Mouse (Mus musculus): ENCODE results near the gene Tspan15. TPM values are rescaled to one million over a fixed set of nuclear protein-coding genes. Genes with fewer than 3 reads are reported as not detected.

Tspan15 gene
- total and polyA plus RNA-seq, 2 experiments, result 4.1 to 8.6 TPM

DNA sequence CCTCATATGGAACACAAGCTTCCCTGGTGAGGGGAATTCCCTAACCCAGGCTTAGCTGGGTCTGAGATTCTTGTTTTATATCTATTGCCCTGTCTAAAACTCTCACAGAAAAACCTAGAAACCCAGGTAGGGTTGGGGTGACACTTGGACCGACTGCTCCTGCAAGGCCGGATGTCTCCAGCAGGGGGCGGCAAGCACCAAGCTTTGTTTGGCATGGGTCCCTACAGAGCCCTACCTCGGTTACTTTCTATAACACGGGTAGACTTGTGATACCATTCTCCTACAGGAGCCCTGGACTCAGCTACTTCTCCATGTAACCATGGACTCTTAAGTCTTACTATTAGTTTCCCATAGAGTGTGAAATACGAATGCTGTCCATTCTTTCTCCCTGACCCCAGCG, 44.2 kb downstream of the Tspan15 start:
- TF ChIP-seq CTCF (IDR thresholded peaks at IDR 0.05; ENCODE audit: low read depth, low read length) (peak; percentile 95), POLR2A (IDR thresholded peaks at IDR 0.05; ENCODE audit: extremely low read depth, insufficient read depth, low read length) (no peak)
- no peaks in the 10 kb centered on the region for H3K36me3 ChIP-seq (ENCODE audit: control insufficient read depth, insufficient read depth, low read length)
- no peaks in the 10 kb centered on the region for H3K4me1 ChIP-seq (ENCODE audit: control insufficient read depth, insufficient read depth, low read length)
- H3K27me3 ChIP-seq (ENCODE audit: control insufficient read depth, insufficient read depth, low read length), result no peaks in the 10 kb centered on the region
- no peak overlapping the region for H3K9ac ChIP-seq (ENCODE audit: low read depth, low read length)
- peak; percentile 18 for DNase-seq (ENCODE audit: extremely low read depth, low read depth, low spot score)
- no peak overlapping the region for H3K27ac ChIP-seq (replicated peaks; ENCODE audit: insufficient read depth, low read depth, low read length)
- H3K79me2 ChIP-seq (ENCODE audit: control insufficient read depth, insufficient read depth, low read length), result no peaks in the 10 kb centered on the region
- WGBS, result 23% methylated on average over 7 of the region's 7 CpGs
- H3K4me3 ChIP-seq (ENCODE audit: insufficient read depth, low read depth, low read length), result no peak overlapping the region

DNA sequence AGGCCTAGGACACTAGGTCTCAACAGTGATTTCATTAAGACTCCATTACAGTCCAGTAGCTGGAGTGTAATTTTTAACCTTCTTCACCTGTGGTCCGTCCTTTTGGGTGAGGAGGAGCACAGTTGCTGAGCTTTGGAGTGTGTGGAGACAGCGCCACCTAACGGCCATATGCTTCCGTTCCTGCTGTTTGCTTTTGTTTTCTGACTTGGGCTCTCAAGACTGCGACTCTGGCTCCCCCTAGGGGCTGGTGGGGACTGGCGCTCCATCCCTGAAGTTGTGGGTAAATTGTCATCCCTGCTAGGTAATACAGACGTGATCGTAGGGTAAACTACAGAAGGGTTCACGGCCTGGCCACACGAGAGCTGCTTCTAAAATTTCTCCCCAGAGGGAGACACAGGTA, 48.0 kb downstream of the Tspan15 start:
- no peaks in the 10 kb centered on the region for H3K36me3 ChIP-seq (ENCODE audit: control insufficient read depth, insufficient read depth, low read length)
- peak; percentile 80 for DNase-seq (ENCODE audit: extremely low read depth, low read depth, low spot score)
- H3K9ac ChIP-seq (ENCODE audit: low read depth, low read length), result no peak overlapping the region
- no peak for TF ChIP-seq POLR2A (IDR thresholded peaks at IDR 0.05; ENCODE audit: extremely low read depth, insufficient read depth, low read length)
- TF ChIP-seq CTCF (IDR thresholded peaks at IDR 0.05; ENCODE audit: low read depth, low read length), result peak; percentile 100
- no peak overlapping the region for H3K4me3 ChIP-seq (ENCODE audit: insufficient read depth, low read depth, low read length)
- H3K4me1 ChIP-seq (ENCODE audit: control insufficient read depth, insufficient read depth, low read length), result no peaks in the 10 kb centered on the region
- 0 out of 2 replicates have a peak, but pooled peaks cover 3% of the 10 kb centered on the region for H3K27me3 ChIP-seq (ENCODE audit: control insufficient read depth, insufficient read depth, low read length)
- no peak overlapping the region for H3K27ac ChIP-seq (replicated peaks; ENCODE audit: insufficient read depth, low read depth, low read length)
- H3K79me2 ChIP-seq (ENCODE audit: control insufficient read depth, insufficient read depth, low read length), result no peaks in the 10 kb centered on the region
- 3% methylated on average over 10 of the region's 10 CpGs for WGBS

GRCm38 (mm10) chr10:62182471-62183014, 48.5 kb downstream of the Tspan15 start:
- DNase-seq (ENCODE audit: extremely low read depth, low read depth, low spot score), result no peak
- H3K79me2 ChIP-seq (ENCODE audit: control insufficient read depth, insufficient read depth, low read length), result no peaks in the 10 kb centered on the region
- WGBS, result 73% methylated on average over 6 of the region's 6 CpGs
- no peak overlapping the region for H3K9ac ChIP-seq (ENCODE audit: low read depth, low read length)
- 0 out of 2 replicates have a peak, but pooled peaks cover 3% of the 10 kb centered on the region for H3K27me3 ChIP-seq (ENCODE audit: control insufficient read depth, insufficient read depth, low read length)
- no peak overlapping the region for H3K27ac ChIP-seq (replicated peaks; ENCODE audit: insufficient read depth, low read depth, low read length)
- H3K4me3 ChIP-seq (ENCODE audit: insufficient read depth, low read depth, low read length), result no peak overlapping the region
- TF ChIP-seq POLR2A (IDR thresholded peaks at IDR 0.05; ENCODE audit: extremely low read depth, insufficient read depth, low read length) (no peak), CTCF (IDR thresholded peaks at IDR 0.05; ENCODE audit: low read depth, low read length) (no peak)
- H3K4me1 ChIP-seq (ENCODE audit: control insufficient read depth, insufficient read depth, low read length), result no peaks in the 10 kb centered on the region
- H3K36me3 ChIP-seq (ENCODE audit: control insufficient read depth, insufficient read depth, low read length), result no peaks in the 10 kb centered on the region

- TF ChIP-seq POLR2A (IDR thresholded peaks at IDR 0.05; ENCODE audit: extremely low read depth, insufficient read depth, low read length) (no peak), CTCF (IDR thresholded peaks at IDR 0.05; ENCODE audit: low read depth, low read length) (no peak)
- Histone ChIP-seq H3K4me1 (ENCODE audit: control insufficient read depth, insufficient read depth, low read length) (no peaks in the 10 kb centered on the region), H3K9ac (ENCODE audit: low read depth, low read length) (no peak overlapping the region), H3K27me3 (ENCODE audit: control insufficient read depth, insufficient read depth, low read length) (0 out of 2 replicates have a peak, but pooled peaks cover 3% of the 10 kb centered on the region), H3K79me2 (ENCODE audit: control insufficient read depth, insufficient read depth, low read length) (no peaks in the 10 kb centered on the region), H3K4me3 (ENCODE audit: insufficient read depth, low read depth, low read length) (no peak overlapping the region), H3K27ac (replicated peaks; ENCODE audit: insufficient read depth, low read depth, low read length) (no peak overlapping the region), H3K36me3 (ENCODE audit: control insufficient read depth, insufficient read depth, low read length) (no peaks in the 10 kb centered on the region)
- no peak for DNase-seq (ENCODE audit: extremely low read depth, low read depth, low spot score)
- WGBS, result 57% methylated on average over 3 of the region's 3 CpGs
Observed at GRCm38 (mm10) chr10:62181701-62182100, 49.4 kb downstream of the Tspan15 start.

- no peak for TF ChIP-seq CTCF (IDR thresholded peaks at IDR 0.05; ENCODE audit: low read depth, low read length)
- TF ChIP-seq POLR2A (IDR thresholded peaks at IDR 0.05; ENCODE audit: extremely low read depth, insufficient read depth, low read length), result no peak
- H3K4me1 ChIP-seq (ENCODE audit: control insufficient read depth, insufficient read depth, low read length), result no peaks in the 10 kb centered on the region
Observed at GRCm38 (mm10) chr10:62179944-62180343, 51.1 kb downstream of the Tspan15 start.

GRCm38 (mm10) chr10:62174533-62175313, 56.3 kb downstream of the Tspan15 start:
- no peaks in the 10 kb centered on the region for H3K79me2 ChIP-seq (ENCODE audit: control insufficient read depth, insufficient read depth, low read length)
- 68% methylated on average over 15 of the region's 15 CpGs for WGBS
- DNase-seq (ENCODE audit: extremely low read depth, low read depth, low spot score), result no peak
- no peaks in the 10 kb centered on the region; the same call in 1 of the 2 replicates for H3K27me3 ChIP-seq (ENCODE audit: control insufficient read depth, insufficient read depth, low read length)
- no peak overlapping the region for H3K9ac ChIP-seq (ENCODE audit: low read depth, low read length)
- H3K4me1 ChIP-seq (ENCODE audit: control insufficient read depth, insufficient read depth, low read length), result no peaks in the 10 kb centered on the region
- no peak overlapping the region for H3K27ac ChIP-seq (replicated peaks; ENCODE audit: insufficient read depth, low read depth, low read length)
- H3K36me3 ChIP-seq (ENCODE audit: control insufficient read depth, insufficient read depth, low read length), result no peaks in the 10 kb centered on the region
- TF ChIP-seq POLR2A (IDR thresholded peaks at IDR 0.05; ENCODE audit: extremely low read depth, insufficient read depth, low read length) (no peak), CTCF (IDR thresholded peaks at IDR 0.05; ENCODE audit: low read depth, low read length) (no peak)
- no peak overlapping the region for H3K4me3 ChIP-seq (ENCODE audit: insufficient read depth, low read depth, low read length)

More at GRCm38 (mm10) chr10:62179944-62180343, 51.1 kb downstream of the Tspan15 start:
- Histone ChIP-seq H3K27me3 (ENCODE audit: control insufficient read depth, insufficient read depth, low read length) (0 out of 2 replicates have a peak, but pooled peaks cover 3% of the 10 kb centered on the region), H3K36me3 (ENCODE audit: control insufficient read depth, insufficient read depth, low read length) (no peaks in the 10 kb centered on the region), H3K4me3 (ENCODE audit: insufficient read depth, low read depth, low read length) (no peak overlapping the region), H3K79me2 (ENCODE audit: control insufficient read depth, insufficient read depth, low read length) (no peaks in the 10 kb centered on the region), H3K27ac (replicated peaks; ENCODE audit: insufficient read depth, low read depth, low read length) (no peak overlapping the region), H3K9ac (ENCODE audit: low read depth, low read length) (no peak overlapping the region)
- DNase-seq (ENCODE audit: extremely low read depth, low read depth, low spot score), result no peak
- WGBS, result 88% methylated on average over 3 of the region's 3 CpGs
